Mouse (Mus musculus): Measurements from ENCODE around the gene Dip2c.

Dip2c gene

DNA sequence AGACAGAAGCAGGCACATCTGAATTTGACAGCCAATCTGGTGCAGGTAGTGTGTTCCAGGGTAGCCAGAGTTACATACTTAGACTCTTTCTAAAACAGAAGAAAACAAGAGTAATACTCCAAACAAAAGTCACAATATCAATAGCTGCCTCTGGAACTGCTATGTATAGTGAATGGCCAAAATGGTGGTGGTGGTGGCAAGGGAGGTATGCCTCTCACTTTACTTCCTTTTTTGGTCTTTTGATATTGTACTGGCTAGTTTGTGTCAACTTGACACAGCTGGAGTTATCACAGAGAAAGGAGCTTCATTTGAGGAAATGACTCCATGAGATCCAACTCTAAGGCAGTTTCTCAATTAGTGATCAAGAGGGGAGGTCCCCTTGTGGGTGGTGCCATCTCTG lies 148.1 kb downstream of the Dip2c start:
- no peak for DNase-seq (ENCODE audit: low spot score in 2 of 2)

DNA sequence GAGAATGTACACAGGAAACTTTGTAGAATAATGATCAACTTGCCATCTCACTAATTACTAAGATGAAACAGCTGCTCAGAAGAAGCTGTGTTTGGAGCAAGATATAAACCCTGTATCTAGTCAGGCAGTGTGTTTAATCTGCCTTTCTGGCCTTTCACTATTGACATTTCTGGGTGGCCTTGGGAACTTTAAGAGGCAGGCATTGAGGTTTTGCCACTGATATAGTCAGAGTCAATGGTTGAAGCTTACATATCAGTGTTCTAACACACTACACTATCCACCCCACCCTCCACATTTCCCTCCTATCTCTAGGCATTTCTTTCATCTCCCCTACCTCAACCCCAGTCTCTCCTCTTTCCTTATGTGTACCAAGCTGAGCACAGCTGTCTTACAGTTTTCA lies 149.9 kb downstream of the Dip2c start:
- DNase-seq (ENCODE audit: low spot score in 2 of 2), result no peak

DNA sequence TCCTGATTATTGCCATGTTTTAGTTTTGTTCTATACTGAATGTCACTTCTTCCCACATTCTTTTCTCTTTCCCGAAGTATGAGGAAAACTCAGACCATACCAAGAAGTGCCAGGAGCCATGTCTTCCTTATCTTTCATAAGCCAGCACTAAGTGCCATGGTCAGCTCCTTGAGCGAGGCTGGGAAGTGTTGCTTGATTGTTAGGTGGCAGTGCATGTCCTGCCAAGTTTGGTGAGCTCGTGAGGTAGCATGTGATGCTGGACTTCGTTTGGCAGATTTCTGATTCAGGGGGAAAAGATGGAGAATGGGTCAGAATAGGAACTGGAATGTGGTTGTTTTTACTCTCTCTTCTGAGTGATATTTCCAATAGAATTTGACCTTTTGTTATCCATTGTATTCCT lies 150.5 kb downstream of the Dip2c start:
- no peak for DNase-seq (ENCODE audit: low spot score in 2 of 2)

DNA sequence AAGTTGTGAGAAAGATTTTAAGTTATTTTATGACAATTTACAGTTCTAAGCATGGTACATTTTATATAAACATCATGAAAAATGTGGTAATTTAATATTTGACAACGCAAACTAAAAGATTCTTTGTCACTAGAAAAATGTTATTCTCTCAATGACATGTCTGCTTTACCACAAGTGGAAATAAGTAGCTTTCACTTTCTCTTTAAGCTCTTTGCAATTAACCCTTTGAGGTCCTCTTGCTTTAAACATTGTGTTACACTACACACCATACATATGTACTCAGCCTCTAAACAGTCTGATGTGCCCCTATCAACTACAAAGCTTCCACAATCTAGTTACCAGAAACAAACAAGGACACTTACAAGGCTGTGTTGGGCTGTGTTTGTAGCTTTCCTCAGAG lies 153.6 kb downstream of the Dip2c start:
- no peak for DNase-seq (ENCODE audit: low spot score in 2 of 2)

DNA sequence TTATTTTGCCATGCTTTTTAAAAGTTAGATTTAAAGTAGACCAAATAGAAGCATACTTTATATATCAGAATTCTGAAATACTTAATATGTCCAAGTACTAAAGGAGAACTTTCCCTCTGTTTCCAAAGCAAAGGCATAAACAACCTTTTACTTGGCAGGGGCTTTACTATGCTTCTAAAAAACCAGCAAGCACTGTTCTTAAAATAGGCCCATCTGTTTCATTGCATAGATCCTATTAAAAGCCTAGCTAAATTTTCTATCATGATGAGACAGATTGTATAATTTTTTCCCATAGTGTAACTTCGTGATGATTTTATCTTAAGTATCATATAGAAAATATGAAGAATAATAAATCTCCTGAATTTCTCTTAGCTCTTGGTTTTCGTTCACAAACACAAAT lies 154.4 kb downstream of the Dip2c start:
- DNase-seq (ENCODE audit: low spot score in 2 of 2), result no peak

DNA sequence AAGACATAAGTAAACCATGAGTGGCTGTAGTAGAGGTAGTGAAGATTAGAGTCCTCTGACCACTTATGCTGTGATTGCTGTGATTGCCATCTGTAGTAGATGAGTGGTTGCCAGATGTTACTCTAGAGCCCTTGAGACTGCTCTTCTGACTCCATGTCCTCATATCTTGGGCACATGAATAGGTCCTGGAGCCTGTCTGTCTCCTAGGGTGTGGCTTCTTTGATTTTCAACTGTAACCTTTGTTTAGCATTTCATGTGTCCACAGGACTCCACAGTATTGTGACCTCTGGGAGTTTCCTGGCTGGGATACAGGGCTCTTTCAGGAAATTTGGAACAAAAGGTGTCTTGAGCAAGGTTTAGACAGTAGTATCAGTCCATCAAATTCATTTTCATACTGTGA lies 155.1 kb downstream of the Dip2c start:
- DNase-seq (ENCODE audit: low spot score in 2 of 2), result no peak

DNA sequence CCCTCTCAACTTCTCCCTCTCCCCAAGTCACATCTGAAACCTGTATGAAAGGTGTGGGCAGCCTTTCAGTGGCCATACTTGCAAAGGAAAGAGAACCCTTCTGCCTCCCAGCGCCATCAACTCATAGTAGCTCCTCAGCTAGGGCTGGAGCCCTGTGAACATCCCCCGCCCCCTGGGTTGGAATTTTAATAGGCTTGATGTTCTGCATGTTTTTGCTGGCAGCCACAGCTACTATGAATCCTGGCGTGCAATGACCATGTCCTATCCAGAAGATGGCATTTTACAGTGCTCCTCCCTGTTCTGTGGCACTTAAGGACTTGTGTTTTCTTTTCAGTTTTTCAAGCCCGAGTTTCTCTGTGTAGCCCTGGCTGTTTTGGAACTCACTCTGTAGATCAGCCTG lies 166.7 kb downstream of the Dip2c start:
- no peak for DNase-seq (ENCODE audit: low spot score in 2 of 2)

DNA sequence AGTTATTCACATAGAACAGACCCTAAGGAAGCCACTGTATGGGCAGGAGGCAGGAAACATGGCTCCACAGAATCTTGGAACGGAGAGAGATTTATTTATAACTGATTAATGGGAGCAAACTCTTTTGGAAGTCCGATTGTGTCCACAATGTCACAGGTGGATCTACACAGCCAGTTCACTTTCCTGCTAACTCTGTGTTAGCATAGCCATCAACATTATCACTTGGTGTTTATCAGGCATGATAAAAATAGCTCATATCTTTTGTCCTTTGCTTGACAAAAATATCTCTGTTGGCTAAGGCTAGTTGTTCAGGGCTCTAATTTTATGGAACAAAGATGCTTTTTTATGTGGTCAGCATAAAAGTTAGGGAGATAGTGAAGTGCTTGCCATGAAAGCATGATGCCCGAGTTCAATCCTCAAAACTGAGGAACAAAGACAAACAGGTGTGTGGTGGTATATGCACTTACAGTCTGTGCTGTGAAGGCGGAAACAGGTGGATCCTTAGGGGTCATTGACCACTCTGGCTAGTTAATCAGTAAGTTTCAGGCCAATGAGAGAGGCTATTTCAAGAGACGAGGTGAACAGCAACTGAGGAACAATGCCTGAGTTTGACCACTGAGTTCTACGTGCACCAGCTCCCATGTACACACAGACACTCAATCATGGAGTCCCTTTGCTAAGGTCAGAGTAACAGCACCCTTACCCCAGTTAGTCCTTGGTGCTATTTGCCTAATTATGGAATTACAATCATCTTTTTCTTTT lies 169.4 kb downstream of the Dip2c start:
- DNase-seq (ENCODE audit: low spot score in 2 of 2), result no peak

DNA sequence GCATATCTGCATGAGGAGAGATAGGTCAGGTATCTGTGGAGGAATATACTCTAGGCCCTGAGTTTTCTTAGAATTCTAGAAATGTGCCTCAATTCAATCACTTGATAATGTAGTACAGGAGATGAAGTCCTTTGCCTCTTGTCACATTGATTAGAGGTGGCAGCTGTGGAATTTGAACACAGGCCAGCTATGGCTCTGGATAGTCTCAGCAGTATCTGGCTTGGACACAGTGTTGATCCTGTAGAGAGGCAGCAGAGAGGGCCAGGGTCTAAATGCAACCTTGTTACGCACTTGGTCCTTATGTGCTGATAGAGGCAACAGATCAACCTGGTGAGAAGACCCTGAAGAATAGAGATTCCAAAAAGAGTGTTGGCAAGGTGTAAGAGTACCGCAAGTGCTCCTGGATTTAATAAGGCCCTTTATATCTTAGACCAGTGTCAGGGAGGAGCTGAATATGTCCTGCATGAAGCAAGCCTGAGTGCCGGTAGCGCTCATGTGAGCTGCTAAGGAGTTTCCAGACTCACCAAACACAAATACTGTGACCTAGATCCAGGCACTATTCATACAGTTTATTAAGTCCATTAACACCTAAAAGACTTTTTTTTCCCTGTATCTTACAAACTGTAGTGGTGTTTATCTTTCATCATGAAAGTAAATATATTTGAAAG lies 170.3 kb downstream of the Dip2c start:
- no peak for DNase-seq (ENCODE audit: low spot score in 2 of 2)

DNA sequence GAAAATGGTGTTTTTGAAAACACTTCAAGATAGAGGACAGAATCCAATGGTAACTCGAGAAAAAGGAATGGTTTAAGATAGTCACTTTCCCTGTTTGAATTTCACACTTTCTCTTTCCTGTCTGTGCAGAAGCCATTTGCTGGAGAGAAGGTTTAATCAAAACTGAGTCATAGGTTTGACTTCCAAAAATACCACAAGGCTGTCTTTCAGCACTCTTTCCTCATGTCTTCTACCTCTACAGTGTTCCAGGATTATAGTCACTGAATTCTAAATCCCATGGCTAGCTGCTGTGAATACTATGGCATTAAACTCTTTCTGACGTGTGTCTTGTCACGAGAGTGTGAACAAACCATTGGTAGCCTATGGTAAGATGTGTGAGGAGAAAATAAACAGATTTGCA lies 173.9 kb downstream of the Dip2c start:
- no peak for DNase-seq (ENCODE audit: low spot score in 2 of 2)

DNA sequence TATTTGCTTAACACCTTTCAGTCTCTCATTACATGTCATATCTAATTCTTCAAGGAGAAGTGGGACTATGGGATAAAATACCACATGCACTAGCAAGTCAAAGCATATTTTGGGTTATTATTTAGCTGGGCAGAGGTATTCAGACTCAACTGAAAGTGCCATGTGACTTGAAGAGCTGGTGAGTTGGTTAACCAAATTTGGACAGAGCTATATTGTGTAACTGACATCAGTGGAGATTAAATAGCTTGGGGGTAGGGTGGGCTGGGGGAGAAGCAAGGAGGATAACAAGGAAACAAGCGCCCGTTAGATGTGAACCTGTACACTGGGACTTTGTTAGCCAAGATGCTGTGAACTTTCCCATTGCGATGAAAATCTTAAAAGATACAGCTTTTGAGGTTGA lies 175.6 kb downstream of the Dip2c start:
- no peak for DNase-seq (ENCODE audit: low spot score in 2 of 2)

DNA sequence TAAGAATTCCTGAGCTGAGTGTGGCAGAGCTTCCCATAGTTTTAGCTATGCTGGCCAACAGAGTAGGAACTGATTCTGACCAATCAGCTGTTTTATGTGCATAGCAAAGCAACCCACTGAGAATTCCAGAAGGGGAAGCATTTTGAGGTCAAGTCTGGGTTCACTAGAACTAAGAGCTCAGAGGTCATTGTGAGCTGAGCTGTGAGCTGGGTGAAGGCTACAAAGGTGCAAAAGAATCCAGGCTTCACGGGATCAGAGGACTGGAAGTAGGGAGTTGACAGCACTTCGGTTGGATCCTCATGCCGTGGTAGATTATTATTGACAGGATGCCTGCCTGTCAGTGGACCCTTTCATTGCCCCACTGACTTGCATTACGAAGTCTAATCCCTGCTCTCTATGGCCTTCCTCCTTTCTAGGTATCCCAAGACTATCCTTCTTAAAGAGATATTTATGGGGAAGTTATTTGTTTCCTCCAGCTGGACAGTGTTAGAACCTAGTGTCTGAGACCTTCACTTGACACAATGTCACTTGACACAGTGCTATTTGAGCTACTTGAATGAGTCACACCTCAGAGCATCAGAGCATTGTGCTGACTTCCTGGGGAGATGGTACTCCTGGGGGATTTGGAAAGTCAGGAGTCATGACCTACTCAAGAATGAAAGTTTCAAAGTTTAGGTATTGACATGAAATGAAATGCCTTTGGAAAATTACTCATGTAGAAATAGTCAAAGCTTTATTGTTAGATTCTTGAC lies 178.3 kb downstream of the Dip2c start:
- DNase-seq (ENCODE audit: low spot score in 2 of 2), result no peak

DNA sequence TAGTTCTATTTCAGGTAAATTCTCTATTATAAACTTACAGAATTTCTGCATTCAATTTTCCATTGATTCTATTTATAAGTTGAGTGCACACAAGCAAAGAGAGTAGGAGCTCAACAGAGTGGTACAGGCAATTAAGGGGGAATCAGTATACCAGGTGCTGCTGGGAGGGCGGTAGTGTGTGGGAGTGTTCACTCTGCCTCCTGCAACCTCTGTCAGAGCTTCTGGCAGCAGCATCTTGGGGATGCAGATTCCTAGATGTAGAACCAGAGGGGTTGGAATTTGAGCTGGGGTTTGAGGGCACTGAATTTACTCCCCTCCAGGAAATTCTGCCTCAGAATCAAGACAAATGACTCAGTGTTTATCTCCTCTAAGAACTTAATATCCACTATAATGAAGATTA lies 179.7 kb downstream of the Dip2c start:
- no peak for DNase-seq (ENCODE audit: low spot score in 2 of 2)

DNA sequence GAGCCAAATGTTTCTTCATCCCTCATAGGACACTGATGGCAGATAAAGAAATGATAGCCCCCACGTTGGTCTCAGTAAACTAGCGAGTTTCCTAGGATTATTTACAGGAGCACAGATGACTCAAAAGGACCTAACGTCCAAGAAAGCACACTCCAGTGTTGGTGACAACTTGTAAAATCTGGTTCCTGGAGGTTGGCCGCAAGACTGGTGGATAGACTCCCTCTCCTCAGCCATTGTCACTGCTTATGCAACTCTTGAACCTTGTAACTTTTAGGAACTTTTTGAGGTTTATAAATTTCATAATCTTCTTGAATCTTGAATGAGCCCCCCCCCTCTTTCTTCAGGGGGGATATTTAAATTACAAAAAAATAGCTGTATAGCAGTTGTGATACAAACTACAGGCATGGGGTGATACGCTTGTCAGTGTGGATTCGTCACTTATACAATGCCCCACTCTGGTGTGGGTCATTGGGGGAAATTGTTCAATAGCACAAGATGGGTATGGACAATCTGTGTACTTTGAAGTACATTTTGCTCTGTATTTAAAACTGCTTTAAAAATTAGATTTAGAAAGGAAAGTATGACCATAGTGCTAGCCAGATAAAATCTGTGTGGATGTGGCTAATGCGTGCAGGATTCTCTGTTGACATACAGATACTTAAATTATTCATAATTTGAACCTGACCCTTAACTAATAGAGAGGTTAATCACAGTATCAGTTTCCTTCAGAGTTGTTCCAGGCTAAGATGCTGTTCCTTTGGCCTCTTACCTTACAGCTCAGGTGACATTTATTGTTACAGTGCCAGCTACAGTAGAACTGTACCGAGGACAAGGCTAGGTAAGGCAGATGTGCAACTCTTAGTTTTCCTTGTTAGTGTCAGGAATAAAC lies 181.3 kb downstream of the Dip2c start:
- no peak for DNase-seq (ENCODE audit: low spot score in 2 of 2)

DNA sequence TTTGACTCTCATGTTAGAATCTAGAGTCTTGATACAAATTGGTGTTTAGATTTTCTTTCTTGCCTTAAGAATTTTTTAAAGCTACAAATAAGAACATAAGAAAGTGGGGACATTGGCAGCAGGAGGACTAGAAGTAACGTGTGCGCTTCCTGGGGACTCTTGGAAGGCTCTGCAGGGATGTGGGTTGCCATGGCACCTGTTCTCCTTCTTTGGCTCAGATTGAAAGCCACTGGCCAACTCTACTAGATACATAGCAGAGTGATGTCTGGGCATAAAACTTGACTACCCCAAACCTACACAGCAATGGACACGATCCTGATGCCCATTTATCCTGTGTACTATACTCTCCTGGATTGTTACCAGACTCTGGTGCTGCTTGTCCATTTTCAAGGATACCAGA lies 188.1 kb downstream of the Dip2c start:
- no peak for DNase-seq (ENCODE audit: low spot score in 2 of 2)

DNA sequence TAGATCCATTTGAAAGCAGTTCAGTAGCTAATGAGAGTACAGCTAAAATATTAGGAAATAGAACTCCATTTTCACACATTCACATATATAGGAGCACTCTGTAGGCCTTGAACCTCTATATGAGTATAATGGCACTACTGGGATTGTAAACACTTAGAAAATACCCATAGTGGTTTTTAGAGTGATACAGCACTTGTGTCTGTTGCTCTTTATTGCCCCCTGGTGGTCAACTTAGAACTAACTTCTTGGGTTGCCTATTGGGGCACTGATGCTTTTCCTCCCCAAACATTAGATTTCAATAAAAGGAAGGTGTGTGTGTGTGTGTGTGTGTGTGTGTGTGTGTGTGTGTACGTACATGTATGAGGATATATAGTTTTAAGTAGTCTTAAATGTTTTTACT lies 190.9 kb downstream of the Dip2c start:
- DNase-seq (ENCODE audit: low spot score in 2 of 2), result peak; percentile 58 to 69

DNA sequence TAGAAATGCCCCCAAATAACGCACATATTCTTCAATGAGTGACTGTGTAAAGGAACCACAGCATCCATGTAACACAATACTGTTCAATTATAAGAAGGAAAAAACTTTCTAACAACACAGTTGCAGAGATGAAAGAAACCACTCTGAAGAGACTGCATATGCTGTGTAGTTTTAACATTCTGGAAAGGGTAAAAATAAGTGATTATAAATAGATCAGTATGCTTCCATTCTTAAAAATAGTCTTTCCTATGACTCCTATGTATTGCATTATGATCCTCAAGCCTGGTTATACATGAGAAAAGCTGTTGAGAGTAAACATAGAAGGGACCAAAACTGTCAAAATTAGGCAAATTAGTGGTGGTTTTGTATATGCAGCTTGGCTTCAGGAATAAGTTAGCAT lies 197.1 kb downstream of the Dip2c start:
- no peak for DNase-seq (ENCODE audit: low spot score in 2 of 2)

DNA sequence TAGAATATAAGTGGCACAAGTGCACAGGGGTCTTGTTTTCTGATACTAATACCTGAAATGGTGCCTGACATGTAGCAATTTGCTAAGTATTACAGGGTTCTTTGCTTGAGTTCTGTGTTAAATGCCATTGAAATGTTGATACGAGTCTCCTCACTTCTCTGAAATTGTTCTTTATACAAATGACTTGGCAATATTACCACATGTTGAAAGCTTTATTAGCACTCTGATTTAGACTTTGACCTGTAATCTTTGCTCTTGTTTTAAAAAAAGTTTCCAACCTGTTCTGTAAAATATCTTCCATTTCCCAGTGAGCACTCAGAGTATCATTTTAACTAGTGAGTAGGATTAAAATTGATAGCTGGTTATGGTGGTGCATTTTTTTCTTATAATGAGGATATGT lies 205.4 kb downstream of the Dip2c start:
- no peak for DNase-seq (ENCODE audit: low spot score in 2 of 2)

DNA sequence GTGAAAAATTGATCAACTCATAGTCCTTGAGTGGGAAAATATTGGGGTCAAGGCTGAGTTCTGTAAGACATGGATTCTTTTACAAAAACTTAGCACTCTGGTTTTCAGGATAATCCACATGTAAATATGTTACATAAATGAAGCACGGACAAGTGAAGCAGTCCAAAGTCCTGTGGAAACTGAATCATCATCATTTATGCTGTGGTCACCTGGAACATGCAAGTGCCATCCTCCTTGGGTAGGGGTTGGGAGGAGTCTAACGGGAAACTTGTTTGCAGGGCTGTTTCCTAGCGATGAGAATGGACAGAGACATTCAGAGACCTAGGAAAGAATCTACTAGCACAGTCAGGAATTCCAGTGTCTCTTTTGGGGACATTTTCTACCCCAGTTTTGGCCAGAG lies 213.4 kb downstream of the Dip2c start:
- DNase-seq (ENCODE audit: low spot score in 2 of 2), result no peak

DNA sequence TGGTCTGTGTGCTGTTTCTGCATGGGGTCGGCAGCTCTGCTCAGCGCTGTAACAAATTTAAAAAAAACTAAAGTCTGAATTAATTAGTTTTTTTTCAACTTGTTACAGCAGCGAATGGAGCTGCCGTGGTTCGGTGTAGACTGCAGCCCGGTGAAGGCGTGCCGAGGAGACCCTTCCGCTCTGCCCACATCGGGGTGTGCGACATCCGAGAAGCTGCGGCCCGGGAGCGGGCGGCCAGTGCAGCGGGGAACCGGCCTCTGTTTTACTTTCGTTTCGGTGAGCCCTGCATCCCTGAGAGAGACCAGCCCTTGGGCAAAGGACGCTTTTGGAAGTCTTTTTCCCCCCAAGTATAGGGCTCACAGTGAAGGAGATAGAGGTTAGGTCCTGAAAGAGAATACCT lies 218.4 kb downstream of the Dip2c start:
- no peak for DNase-seq (ENCODE audit: low spot score in 2 of 2)

DNA sequence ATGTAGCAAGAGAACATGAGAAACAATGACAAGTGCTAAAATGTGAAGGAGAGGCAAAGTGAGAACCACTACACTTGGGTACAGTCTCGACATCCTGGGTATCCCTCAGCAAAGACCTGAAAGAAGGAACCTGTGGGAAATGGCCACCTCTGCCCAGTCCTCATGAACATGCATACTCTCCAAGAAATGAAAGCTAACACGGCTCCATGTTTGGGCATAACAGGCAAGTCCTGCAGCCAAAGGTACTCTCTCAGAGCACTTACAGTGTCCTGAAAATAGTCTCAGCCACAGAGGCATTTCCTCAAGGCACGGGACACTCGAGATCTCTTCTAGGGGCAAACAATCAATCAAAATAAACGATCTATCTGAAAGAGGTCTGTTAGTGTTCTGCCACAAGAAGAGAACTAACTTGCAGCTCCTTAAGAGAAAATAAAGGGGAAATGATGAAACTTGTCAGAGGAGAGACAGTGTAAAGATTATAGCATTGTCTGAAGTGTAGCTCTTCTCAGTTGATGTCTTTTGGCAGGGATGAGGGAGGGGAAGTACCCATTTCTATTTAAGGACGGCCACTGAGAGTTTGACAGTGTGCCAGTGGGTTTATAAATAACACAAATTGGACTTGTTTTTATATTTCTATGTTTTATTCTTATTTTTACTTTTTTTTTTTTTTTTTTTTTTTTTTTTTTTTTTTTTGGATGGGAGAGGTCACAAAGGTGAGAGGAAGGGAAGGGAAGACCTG lies 228.0 kb downstream of the Dip2c start:
- DNase-seq (ENCODE audit: low spot score in 2 of 2), result no peak
